Mouse (Mus musculus) intestine, postnatal 0 days (tissue): ENCODE data around the gene Piezo1. TPM values are rescaled to one million over a fixed set of nuclear protein-coding genes. Genes with fewer than 3 reads are reported as not detected.

Experiments used
- ATAC-seq: fragments of 200-750 bp; cut with Nextera tagmentation; 2 replicates; pipeline ENCODE4 v1.8.0; 2017; ENCODE audit warnings: mild to moderate bottlenecking, moderate TSS enrichment, moderate library complexity
- H3K27ac ChIP-seq: fragments of 300-500 bp; sonication (generic); 2 replicates; pipeline ENCODE4 v1.5.1; 2014; ENCODE audit warnings: mild to moderate bottlenecking, low read depth, low read length, moderate library complexity
- H3K27me3 ChIP-seq: fragments of 300-500 bp; sonication (generic); replicated peaks from 2 replicates; pipeline ENCODE4 v1.6.1; 2014; ENCODE audit warnings: low read length, mixed read lengths; ENCODE audit not compliant: control insufficient read depth, insufficient read depth
- H3K36me3 ChIP-seq: fragments of 300-500 bp; sonication (generic); 2 replicates; pipeline ENCODE4 v1.6.1; 2014; ENCODE audit warnings: mild to moderate bottlenecking, moderate library complexity; ENCODE audit not compliant: control insufficient read depth, insufficient read depth
- H3K4me1 ChIP-seq: fragments of 300-500 bp; sonication (generic); replicated peaks from 2 replicates; pipeline ENCODE4 v1.6.1; 2014; ENCODE audit warnings: antibody characterized with exemption, low read length, mixed read lengths; ENCODE audit not compliant: control insufficient read depth, insufficient read depth
- H3K4me2 ChIP-seq: fragments of 300-500 bp; sonication (generic); replicated peaks from 2 replicates; pipeline ENCODE4 v1.6.1; 2014; ENCODE audit warnings: low read depth, mild to moderate bottlenecking, moderate library complexity
- H3K4me3 ChIP-seq: fragments of 300-500 bp; sonication (generic); 2 replicates; pipeline ENCODE4 v1.5.1; 2014; ENCODE audit warnings: low read depth, low read length
- H3K9ac ChIP-seq: fragments of 300-500 bp; sonication (generic); 2 replicates; pipeline ENCODE4 v1.6.1; 2014; ENCODE audit warnings: mild to moderate bottlenecking, low read depth, low read length
- H3K9me3 ChIP-seq: fragments of 300-500 bp; sonication (generic); 2 replicates; pipeline ENCODE4 v1.6.1; 2016; ENCODE audit warnings: mixed run types; ENCODE audit not compliant: control insufficient read depth
- CTCF ChIP-seq: sonication (generic); IDR thresholded peaks from 2 replicates; pipeline ENCODE4 v1.5.1; 2016; ENCODE audit warnings: low read depth, mild to moderate bottlenecking, control low read depth, antibody characterized with exemption, moderate library complexity
- WGBS: fragments of 180-500 bp; shearing (Covaris S2); extraction: QIAGEN DNeasy Blood & Tissue Kit; methylation state at CpG from one replicate; pipeline ENCODE4 v1.1.7; 2014; 5-methylcytosine and 5-hydroxymethylcytosine counted together
- polyA plus RNA-seq: library from polyadenylated mRNA; unstranded; fragments of >200 nt; fragmentation: Nextera tagmentation; extraction: Ambion mirVana; gene quantifications from 2 replicates; pipeline ENCODE4 v1.2.1, GENCODE M21; 2015

Gene Piezo1
- polyA plus RNA-seq, 1 experiment from 2014 or later, result 4.4 TPM

- Histone ChIP-seq H3K4me2 (no peak overlapping the region), H3K9ac (no peak overlapping the region), H3K9me3 (no peaks in the 10 kb centered on the region), H3K4me1 (no peaks in the 10 kb centered on the region), H3K4me3 (no peak overlapping the region), H3K36me3 (peaks cover 88% of the 10 kb centered on the region), H3K27me3 (no peaks in the 10 kb centered on the region), H3K27ac (no peak overlapping the region)
- peak; percentile 49 for TF ChIP-seq CTCF
- 95% methylated on average over 7 of the region's 7 CpGs for WGBS
- ATAC-seq, result no peak
Measured at GRCm38 (mm10) chr8:122483877-122484276, 67.3 kb downstream of the Piezo1 start.

- 92% methylated on average over 8 of the region's 8 CpGs for WGBS
- no peak for TF ChIP-seq CTCF
- H3K4me3 ChIP-seq, result no peak overlapping the region
- H3K9ac ChIP-seq, result no peak overlapping the region
- no peaks in the 10 kb centered on the region for H3K4me1 ChIP-seq
- no peak overlapping the region for H3K4me2 ChIP-seq
- no peaks in the 10 kb centered on the region for H3K27me3 ChIP-seq
- H3K36me3 ChIP-seq, result peaks cover 81% of the 10 kb centered on the region
- no peaks in the 10 kb centered on the region for H3K9me3 ChIP-seq
- peak overlapping the region; percentile 35; the same call in 1 of the 2 replicates for H3K27ac ChIP-seq
- ATAC-seq, result no peak
Measured at GRCm38 (mm10) chr8:122482448-122482847, 68.7 kb downstream of the Piezo1 start.

GRCm38 (mm10) chr8:122475580-122476320 lies 75.4 kb downstream of the Piezo1 start, which contains the start of the genes Rnf166 and Ctu2:
Rnf166 (minus strand) TSS chr8:122476064.
Ctu2 (plus strand) TSS chr8:122476143.
- no peaks in the 10 kb centered on the region for H3K9me3 ChIP-seq
- TF ChIP-seq CTCF, result 0 out of 2 replicates have a peak, but pooled peaks have one; percentile 6
- peak within 1 kb of the TSS; percentile 52; the same call in 1 of the 2 replicates for H3K27ac ChIP-seq
- peak within 1 kb of the TSS; percentile 93 for H3K4me2 ChIP-seq
- H3K4me3 ChIP-seq, result peak within 1 kb of the TSS; percentile 84
- peak within 1 kb of the TSS; percentile 72 for H3K9ac ChIP-seq
- H3K4me1 ChIP-seq, result no peaks in the 10 kb centered on the region
- H3K36me3 ChIP-seq, result peaks cover 22% of the 10 kb centered on the region; the same call in 1 of the 2 replicates
- no peaks in the 10 kb centered on the region for H3K27me3 ChIP-seq
- WGBS, result under 1% methylated on average over 97 of the region's 103 CpGs
- ATAC-seq, result peak; percentile 90

- 6% methylated on average over 16 of the region's 16 CpGs for WGBS
- H3K4me2 ChIP-seq, result peak overlapping the region; percentile 93
- peak; percentile 19; the same call in 1 of the 2 replicates for ATAC-seq
- no peak overlapping the region; the same call in 1 of the 2 replicates for H3K27ac ChIP-seq
- H3K4me1 ChIP-seq, result no peaks in the 10 kb centered on the region
- H3K9me3 ChIP-seq, result no peaks in the 10 kb centered on the region
- peaks cover 21% of the 10 kb centered on the region; the same call in 1 of the 2 replicates for H3K36me3 ChIP-seq
- H3K9ac ChIP-seq, result peak overlapping the region; percentile 72
- no peaks in the 10 kb centered on the region for H3K27me3 ChIP-seq
- peak overlapping the region; percentile 84 for H3K4me3 ChIP-seq
- no peak for TF ChIP-seq CTCF
Measured at GRCm38 (mm10) chr8:122474951-122475560, 76.1 kb downstream of the Piezo1 start.

- Histone ChIP-seq H3K36me3 (peaks cover 17% of the 10 kb centered on the region; the same call in 1 of the 2 replicates), H3K9ac (no peak overlapping the region), H3K9me3 (no peaks in the 10 kb centered on the region), H3K27me3 (no peaks in the 10 kb centered on the region), H3K4me2 (no peak overlapping the region), H3K27ac (no peak overlapping the region), H3K4me1 (no peaks in the 10 kb centered on the region), H3K4me3 (no peak overlapping the region)
- 81% methylated on average over 8 of the region's 8 CpGs for WGBS
- ATAC-seq, result no peak
- TF ChIP-seq CTCF, result no peak
Measured at GRCm38 (mm10) chr8:122473911-122474421, 77.2 kb downstream of the Piezo1 start.

- H3K27me3 ChIP-seq, result no peaks in the 10 kb centered on the region
- H3K36me3 ChIP-seq, result peaks cover 43% of the 10 kb centered on the region
- no peak for TF ChIP-seq CTCF
- 87% methylated on average over 5 of the region's 5 CpGs for WGBS
- H3K9me3 ChIP-seq, result no peaks in the 10 kb centered on the region
- no peak overlapping the region for H3K9ac ChIP-seq
- H3K27ac ChIP-seq, result no peak overlapping the region
- no peak for ATAC-seq
- H3K4me3 ChIP-seq, result no peak overlapping the region
- H3K4me1 ChIP-seq, result no peaks in the 10 kb centered on the region
- no peak overlapping the region for H3K4me2 ChIP-seq
Measured at GRCm38 (mm10) chr8:122470691-122471090, 80.4 kb downstream of the Piezo1 start.
